Mouse (Mus musculus) C2C12 (cell line): ENCODE measurements around the gene Drd5. TPM values are rescaled to one million over a fixed set of nuclear protein-coding genes. Genes with fewer than 3 reads are reported as not detected.

Experiments
- H3K27me3 ChIP-seq: one replicate; pipeline ENCODE4 v1.6.1; 2011; ENCODE audit not compliant: control insufficient read depth, insufficient read depth, insufficient read length
- H3K36me3 ChIP-seq: one replicate; pipeline ENCODE4 v1.6.1; 2011; ENCODE audit not compliant: control insufficient read depth, insufficient read depth
- H3K4me3 ChIP-seq: one replicate; pipeline ENCODE4 v1.5.1; 2011; ENCODE audit warnings: mild to moderate bottlenecking, control low read depth; ENCODE audit not compliant: poor library complexity, insufficient read depth, severe bottlenecking
- H3K79me2 ChIP-seq: one replicate; pipeline ENCODE4 v1.6.1; 2011; ENCODE audit not compliant: control insufficient read depth, insufficient read depth
- H3K79me3 ChIP-seq: one replicate; pipeline ENCODE4 v1.6.1; 2011; ENCODE audit warnings: low read depth, control low read depth
- H3ac ChIP-seq: one replicate; pipeline ENCODE3; 2011; ENCODE audit warnings: low read depth; ENCODE audit not compliant: control insufficient read depth, insufficient read length
- CEBPB ChIP-seq: IDR thresholded peaks from one replicate; pipeline ENCODE4 v1.6.1; 2011; ENCODE audit warnings: low read depth, mild to moderate bottlenecking, control low read depth, moderate library complexity
- CTCF ChIP-seq: IDR thresholded peaks from one replicate; pipeline ENCODE4 v1.5.1; 2011; ENCODE audit not compliant: control insufficient read depth, insufficient read depth, insufficient read length
- FOSL1 ChIP-seq: IDR thresholded peaks from one replicate; pipeline ENCODE4 v1.8.0; 2011; ENCODE audit warnings: mild to moderate bottlenecking, low read length; ENCODE audit not compliant: poor library complexity, insufficient read depth, severe bottlenecking
- MAX ChIP-seq: IDR thresholded peaks from one replicate; pipeline ENCODE4 v1.6.1; 2011; ENCODE audit warnings: mild to moderate bottlenecking, control low read depth
- MYOD1 ChIP-seq: IDR thresholded peaks from one replicate; pipeline ENCODE4 v1.6.1; 2011; ENCODE audit warnings: low read depth; ENCODE audit not compliant: control insufficient read depth, insufficient read length
- MYOG ChIP-seq: IDR thresholded peaks from one replicate; pipeline ENCODE4 v1.6.1; 2011; ENCODE audit not compliant: control insufficient read depth, insufficient read length; ENCODE audit errors: extremely low read depth
- USF1 ChIP-seq: IDR thresholded peaks from one replicate; pipeline ENCODE4 v1.6.1; 2011; ENCODE audit warnings: low read depth, mild to moderate bottlenecking, control low read depth, moderate library complexity
- long read RNA-seq, 2 experiments: library from polyadenylated mRNA; unstranded; transcript quantifications; one replicate each; pipeline ENCODE4 v2.0.0; 2019 to 2020
- polyA plus RNA-seq: library from polyadenylated mRNA; unstranded; fragments of >200 nt; fragmentation: generic; extraction: Trizol; gene quantifications from one replicate; pipeline ENCODE4 v1.2.1, GENCODE M21; 2012; ENCODE audit warnings: missing spikeins

Drd5 gene
- not detected for polyA plus RNA-seq
- long read RNA-seq, experiment 1, result 0 reads
- long read RNA-seq, experiment 2, result 0 reads

DNA sequence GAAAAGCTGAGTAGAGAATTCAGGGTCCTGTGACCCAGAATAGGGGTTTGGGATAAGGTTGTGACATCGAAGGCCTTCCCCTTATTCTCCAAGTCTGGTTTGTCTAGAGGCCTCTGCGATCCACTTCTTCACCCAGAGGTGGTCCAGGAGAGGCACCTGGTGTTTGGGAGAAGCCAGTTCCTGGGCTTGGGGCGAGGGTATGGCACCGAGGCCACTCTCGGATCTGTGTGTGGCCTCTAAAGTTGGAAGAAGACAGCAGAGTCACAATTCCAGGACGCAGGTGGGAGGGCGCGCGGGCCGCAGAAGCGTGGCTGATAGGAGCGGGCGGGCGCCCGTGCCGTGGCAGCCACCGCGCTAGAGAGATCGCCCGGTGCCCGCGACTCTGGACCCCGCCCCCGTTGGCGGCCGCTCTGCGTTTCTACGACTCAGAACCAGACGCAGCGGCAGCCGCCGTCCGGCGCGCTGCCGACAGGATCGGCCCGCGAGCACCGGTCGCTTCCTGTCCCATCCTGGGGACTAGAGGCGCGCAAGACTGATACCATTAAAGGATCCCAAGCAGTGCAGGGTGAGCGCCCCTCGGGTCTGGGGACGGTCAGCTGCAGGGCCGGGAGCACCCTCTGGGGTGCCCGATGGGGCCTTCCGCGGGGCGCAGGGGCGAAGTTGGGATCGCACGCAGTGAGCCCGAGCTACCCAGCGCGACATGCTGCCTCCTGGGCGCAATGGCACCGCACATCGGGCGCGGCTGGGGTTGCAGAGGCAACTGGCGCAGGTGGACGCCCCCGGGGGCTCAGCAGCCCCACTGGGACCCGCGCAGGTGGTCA, at the start of gene Drd5:
TSS of gene Drd5 (plus strand) at position 402 of the 821 bp plus-strand sequence.
- no peaks in the 10 kb centered on the region for H3K79me3 ChIP-seq
- no peak within 1 kb of the TSS for H3K4me3 ChIP-seq
- H3K27me3 ChIP-seq, result peaks cover 65% of the 10 kb centered on the region
- no peaks in the 10 kb centered on the region for H3K79me2 ChIP-seq
- H3K36me3 ChIP-seq, result no peaks in the 10 kb centered on the region
- no peak for TF ChIP-seq MYOG
- no peak for TF ChIP-seq MAX
- no peak for TF ChIP-seq CTCF
- TF ChIP-seq CEBPB, result no peak
- no peak for TF ChIP-seq USF1
- TF ChIP-seq FOSL1, result no peak
- no peak within 1 kb of the TSS for H3ac ChIP-seq

DNA sequence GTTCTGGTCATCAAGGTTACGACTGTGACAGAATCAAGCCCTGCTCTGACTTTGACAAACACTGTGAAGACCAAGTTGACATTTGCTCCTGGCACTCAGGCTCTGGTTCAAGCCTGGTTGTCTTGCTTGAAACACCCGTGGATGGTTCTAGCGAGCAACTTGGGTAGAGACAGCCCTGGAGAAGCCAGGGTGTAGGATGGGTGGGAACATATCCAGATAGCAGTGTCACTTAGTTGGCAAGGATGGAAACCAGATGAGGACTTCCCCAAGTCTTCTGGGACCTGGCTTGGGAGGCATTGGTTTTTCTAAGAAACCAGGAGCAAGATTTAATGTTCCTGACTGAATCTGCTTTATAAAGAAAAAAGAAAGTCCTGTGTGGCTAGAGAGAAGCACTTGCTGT, 48.2 kb upstream of the Drd5 start:
- H3K27me3 ChIP-seq, result no peaks in the 10 kb centered on the region
- H3K79me3 ChIP-seq, result no peaks in the 10 kb centered on the region
- H3K36me3 ChIP-seq, result peaks cover 28% of the 10 kb centered on the region
- TF ChIP-seq CTCF (no peak), FOSL1 (no peak), CEBPB (no peak), USF1 (no peak), MAX (no peak), MYOD1 (no peak), MYOG (no peak)
- no peaks in the 10 kb centered on the region for H3K79me2 ChIP-seq
- H3K4me3 ChIP-seq, result no peak overlapping the region
- no peak overlapping the region for H3ac ChIP-seq

DNA sequence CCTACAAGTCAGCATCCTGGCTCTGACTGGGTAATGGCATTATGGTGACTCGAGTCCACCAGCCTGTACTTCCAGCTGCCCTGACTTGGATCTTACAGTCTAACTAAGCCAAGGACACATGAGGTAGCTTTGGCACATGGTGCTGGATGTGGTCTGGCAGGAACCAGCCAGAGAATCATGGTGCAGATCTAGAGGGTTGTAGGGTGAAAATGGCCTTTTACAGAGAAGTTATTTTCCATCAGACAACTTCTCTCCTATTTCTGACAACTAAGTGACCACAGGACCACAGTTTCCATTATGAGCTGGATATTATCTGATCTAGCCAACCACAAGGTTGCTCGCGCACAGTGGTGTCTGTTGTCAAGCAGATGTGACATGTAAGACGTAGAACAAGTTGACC, 45.3 kb upstream of the Drd5 start:
- Histone ChIP-seq H3K4me3 (no peak overlapping the region), H3K79me3 (no peaks in the 10 kb centered on the region), H3K36me3 (peaks cover 12% of the 10 kb centered on the region), H3K27me3 (peaks cover 7% of the 10 kb centered on the region), H3K79me2 (no peaks in the 10 kb centered on the region), H3ac (no peak overlapping the region)
- TF ChIP-seq CEBPB (no peak), MYOD1 (no peak)

GRCm38 (mm10) chr5:38275771-38276170, 43.4 kb upstream of the Drd5 start, which contains the start of gene Otop1:
Otop1 (plus strand) TSS chr5:38275972.
- TF ChIP-seq FOSL1, result no peak
- TF ChIP-seq MYOD1, result no peak
- TF ChIP-seq MAX, result no peak
- no peak for TF ChIP-seq USF1
- no peak for TF ChIP-seq CEBPB
- no peak for TF ChIP-seq MYOG
- no peak for TF ChIP-seq CTCF
- Histone ChIP-seq H3K36me3 (peaks cover 11% of the 10 kb centered on the region), H3K4me3 (no peak within 1 kb of the TSS), H3K27me3 (peaks cover 7% of the 10 kb centered on the region), H3K79me3 (no peaks in the 10 kb centered on the region), H3ac (no peak within 1 kb of the TSS), H3K79me2 (no peaks in the 10 kb centered on the region)

DNA sequence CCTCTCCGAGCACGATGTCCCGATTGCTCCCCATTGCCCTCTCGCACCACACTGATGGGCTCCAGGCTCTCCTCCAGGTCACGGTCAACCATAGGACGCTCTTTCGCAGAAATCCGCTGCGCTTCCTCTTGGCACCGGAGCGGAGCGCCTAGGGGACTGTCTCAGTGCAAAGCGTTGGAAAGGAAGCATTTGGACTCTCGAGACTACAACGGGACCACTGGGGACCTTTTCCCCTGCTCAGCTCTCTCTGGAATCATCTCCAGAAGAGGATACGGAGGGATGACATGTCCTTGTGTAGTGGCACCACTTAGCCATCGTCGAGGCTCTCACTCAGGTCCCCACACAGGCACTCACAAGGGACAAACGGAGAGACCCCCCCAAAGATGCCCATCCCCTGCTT, 42.7 kb upstream of the Drd5 start:
- Histone ChIP-seq H3K79me3 (no peaks in the 10 kb centered on the region), H3K4me3 (no peak overlapping the region), H3ac (no peak overlapping the region), H3K79me2 (no peaks in the 10 kb centered on the region), H3K27me3 (peaks cover 7% of the 10 kb centered on the region), H3K36me3 (peaks cover 5% of the 10 kb centered on the region)
- TF ChIP-seq FOSL1 (no peak), MYOD1 (no peak)

- no peak overlapping the region for H3K4me3 ChIP-seq
- H3K79me3 ChIP-seq, result no peaks in the 10 kb centered on the region
- no peak overlapping the region for H3ac ChIP-seq
- peaks cover 7% of the 10 kb centered on the region for H3K27me3 ChIP-seq
- TF ChIP-seq CEBPB (no peak), USF1 (no peak), MYOG (no peak), MYOD1 (no peak), FOSL1 (no peak), CTCF (no peak), MAX (no peak)
- no peaks in the 10 kb centered on the region for H3K36me3 ChIP-seq
- no peaks in the 10 kb centered on the region for H3K79me2 ChIP-seq
These were observed 41.9 kb upstream of the Drd5 start for GRCm38 (mm10) chr5:38277098-38277866.
